Mouse (Mus musculus): ENCODE results near the gene Ceacam15.

Ceacam15 gene

DNA sequence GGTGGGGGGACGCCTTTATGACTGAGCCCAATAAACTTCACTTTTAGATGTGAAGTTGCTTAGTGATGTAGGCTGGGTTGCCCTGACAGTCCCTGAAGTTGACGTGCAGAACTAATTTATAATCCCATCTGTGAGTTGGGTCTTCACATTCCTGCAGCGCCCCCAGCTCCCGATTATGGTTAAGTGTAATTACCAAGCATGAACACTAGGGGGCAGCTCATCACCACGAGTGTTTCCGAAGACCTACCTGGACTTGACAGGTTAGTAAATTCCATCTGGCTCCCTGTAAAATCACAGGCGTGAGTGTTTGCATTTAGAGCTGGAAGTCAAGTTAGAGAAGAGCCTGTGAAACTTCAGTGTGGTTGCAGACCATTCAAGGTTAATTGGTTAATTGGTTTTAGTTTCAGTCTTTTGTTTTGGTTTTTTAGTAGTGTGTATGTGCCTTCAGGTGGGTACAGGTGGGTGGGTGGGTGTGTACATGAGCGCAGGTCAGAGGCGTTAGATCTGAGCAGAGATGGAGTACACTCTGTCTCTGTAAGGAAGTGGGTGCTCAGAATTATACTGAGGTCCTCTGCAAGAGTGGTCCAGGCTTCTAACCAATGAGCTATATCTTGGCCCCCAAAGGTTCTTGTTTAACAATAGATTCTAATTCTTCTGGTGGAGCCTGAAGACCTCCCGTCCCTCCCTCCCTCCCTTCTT lies 45.8 kb downstream of the Ceacam15 start:
- DNase-seq (ENCODE audit: low read depth) = peak; percentile 65

DNA sequence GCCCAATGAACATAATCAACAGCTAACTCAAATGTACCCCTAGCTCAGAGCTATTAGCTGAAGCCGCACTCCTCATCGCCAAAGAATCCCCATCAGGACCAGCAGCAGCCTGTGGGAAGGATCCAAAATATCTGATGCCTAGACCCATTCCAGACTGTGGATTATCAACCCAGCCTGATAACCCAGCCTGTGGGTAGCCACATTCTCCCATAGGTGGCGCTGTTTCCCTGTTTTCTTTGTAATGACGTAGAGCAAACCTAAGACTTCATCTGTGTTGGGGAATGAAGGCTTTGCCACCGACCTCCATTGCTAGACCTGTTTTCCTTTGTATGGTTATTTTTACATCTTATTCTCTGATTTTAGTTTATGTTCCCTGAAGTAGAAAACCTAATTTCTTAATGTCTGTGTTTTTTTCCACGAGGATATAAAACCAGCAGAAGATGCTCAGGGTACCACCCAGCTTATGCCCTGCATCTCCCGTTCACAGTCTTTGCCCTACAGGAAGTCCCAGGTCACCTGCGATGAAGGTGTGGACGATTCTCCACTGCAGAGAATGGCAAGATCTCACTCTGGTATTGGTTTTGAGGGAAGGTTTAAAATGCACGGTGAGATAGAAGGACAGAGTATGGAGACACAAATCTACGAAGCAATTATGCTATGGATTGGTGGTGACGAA lies 47.3 kb downstream of the Ceacam15 start:
- peak; percentile 89 for DNase-seq (ENCODE audit: low read depth)

DNA sequence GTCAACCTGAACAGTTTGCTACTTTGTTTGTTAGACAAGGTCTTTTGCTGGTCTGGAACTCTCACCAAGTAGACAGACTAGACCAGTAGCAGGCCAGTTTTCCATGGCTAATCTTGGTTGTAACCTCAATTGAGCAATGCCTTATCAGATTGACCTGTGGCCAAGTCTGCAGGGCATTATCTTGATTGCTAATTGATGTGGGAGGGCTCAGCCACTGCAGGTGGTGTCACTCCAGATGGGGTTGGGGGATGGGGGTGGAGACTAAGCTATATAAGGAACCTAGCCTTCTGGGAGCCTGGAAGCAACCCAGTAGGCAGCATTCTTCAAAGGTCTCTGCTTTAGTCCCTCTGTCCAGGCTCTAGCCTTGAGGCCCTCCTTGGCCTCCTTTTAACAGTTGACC lies 51.8 kb downstream of the Ceacam15 start:
- no peak for DNase-seq (ENCODE audit: low read depth)

DNA sequence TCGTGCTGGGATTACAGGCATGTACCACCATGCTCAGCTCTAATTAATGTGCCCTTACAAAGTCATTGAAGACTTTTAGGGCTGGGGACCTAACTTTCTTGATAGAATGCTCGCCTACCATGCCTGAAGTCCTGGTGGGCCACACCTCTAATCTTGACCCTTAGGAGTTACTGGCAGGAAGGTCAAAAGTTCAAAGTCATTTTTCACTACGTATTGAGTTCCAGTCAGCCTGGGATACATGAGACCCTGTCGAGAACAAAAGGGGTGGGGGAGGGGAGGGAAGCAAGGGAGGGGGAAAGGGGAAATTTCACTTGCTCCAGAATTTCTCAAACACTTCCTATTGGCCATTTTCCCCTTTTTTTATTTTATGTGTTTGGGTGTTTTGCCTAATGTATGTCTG lies 52.4 kb downstream of the Ceacam15 start:
- no peak for DNase-seq (ENCODE audit: low read depth)

Measured in NIH3T3 (cell line).